Mouse (Mus musculus) C2C12 (cell line): Measurements from ENCODE around the gene Sec61g. TPM values are rescaled to one million over a fixed set of nuclear protein-coding genes. Genes with fewer than 3 reads are reported as not detected.

Source experiments
- H3K27me3 ChIP-seq: one replicate; pipeline ENCODE4 v1.6.1; 2011; ENCODE audit not compliant: control insufficient read depth, insufficient read depth, insufficient read length
- H3K36me3 ChIP-seq: one replicate; pipeline ENCODE4 v1.6.1; 2011; ENCODE audit not compliant: control insufficient read depth, insufficient read depth
- H3K4me3 ChIP-seq: one replicate; pipeline ENCODE4 v1.5.1; 2011; ENCODE audit warnings: mild to moderate bottlenecking, control low read depth; ENCODE audit not compliant: poor library complexity, insufficient read depth, severe bottlenecking
- H3K79me2 ChIP-seq: one replicate; pipeline ENCODE4 v1.6.1; 2011; ENCODE audit not compliant: control insufficient read depth, insufficient read depth
- H3K79me3 ChIP-seq: one replicate; pipeline ENCODE4 v1.6.1; 2011; ENCODE audit warnings: low read depth, control low read depth
- H3ac ChIP-seq: one replicate; pipeline ENCODE3; 2011; ENCODE audit warnings: low read depth; ENCODE audit not compliant: control insufficient read depth, insufficient read length
- CEBPB ChIP-seq: IDR thresholded peaks from one replicate; pipeline ENCODE4 v1.6.1; 2011; ENCODE audit warnings: low read depth, mild to moderate bottlenecking, control low read depth, moderate library complexity
- CTCF ChIP-seq: IDR thresholded peaks from one replicate; pipeline ENCODE4 v1.5.1; 2011; ENCODE audit not compliant: control insufficient read depth, insufficient read depth, insufficient read length
- FOSL1 ChIP-seq: IDR thresholded peaks from one replicate; pipeline ENCODE4 v1.8.0; 2011; ENCODE audit warnings: mild to moderate bottlenecking, low read length; ENCODE audit not compliant: poor library complexity, insufficient read depth, severe bottlenecking
- MAX ChIP-seq: IDR thresholded peaks from one replicate; pipeline ENCODE4 v1.6.1; 2011; ENCODE audit warnings: mild to moderate bottlenecking, control low read depth
- MYOD1 ChIP-seq: IDR thresholded peaks from one replicate; pipeline ENCODE4 v1.6.1; 2011; ENCODE audit warnings: low read depth; ENCODE audit not compliant: control insufficient read depth, insufficient read length
- MYOG ChIP-seq: IDR thresholded peaks from one replicate; pipeline ENCODE4 v1.6.1; 2011; ENCODE audit not compliant: control insufficient read depth, insufficient read length; ENCODE audit errors: extremely low read depth
- USF1 ChIP-seq: IDR thresholded peaks from one replicate; pipeline ENCODE4 v1.6.1; 2011; ENCODE audit warnings: low read depth, mild to moderate bottlenecking, control low read depth, moderate library complexity
- long read RNA-seq, 2 experiments: library from polyadenylated mRNA; unstranded; transcript quantifications; one replicate each; pipeline ENCODE4 v2.0.0; 2019 to 2020
- polyA plus RNA-seq: library from polyadenylated mRNA; unstranded; fragments of >200 nt; fragmentation: generic; extraction: Trizol; gene quantifications from one replicate; pipeline ENCODE4 v1.2.1, GENCODE M21; 2012; ENCODE audit warnings: missing spikeins

Gene Sec61g
- 26.7 TPM for polyA plus RNA-seq
- long read RNA-seq, experiment 1, transcript Sec61g-207 (4 exons, 779 nt): minor isoform, 12 of 259 reads
- long read RNA-seq, experiment 1, transcript Sec61g-202 (4 exons, 691 nt): minor isoform, 8 of 259 reads
- long read RNA-seq, experiment 1, transcript Sec61g-203 (4 exons, 1,862 nt): major isoform, 229 of 259 reads
- long read RNA-seq, experiment 1, partial matches to known transcripts: 1 of 259 reads
- long read RNA-seq, experiment 1, other reads (novel, unspliced or antisense): 9 of 259 reads
- long read RNA-seq, experiment 2, transcript Sec61g-203 (4 exons, 1,862 nt): major isoform, 35 of 39 reads
- long read RNA-seq, experiment 2, partial matches to known transcripts: 0 of 39 reads
- long read RNA-seq, experiment 2, other reads (novel, unspliced or antisense): 0 of 39 reads

DNA sequence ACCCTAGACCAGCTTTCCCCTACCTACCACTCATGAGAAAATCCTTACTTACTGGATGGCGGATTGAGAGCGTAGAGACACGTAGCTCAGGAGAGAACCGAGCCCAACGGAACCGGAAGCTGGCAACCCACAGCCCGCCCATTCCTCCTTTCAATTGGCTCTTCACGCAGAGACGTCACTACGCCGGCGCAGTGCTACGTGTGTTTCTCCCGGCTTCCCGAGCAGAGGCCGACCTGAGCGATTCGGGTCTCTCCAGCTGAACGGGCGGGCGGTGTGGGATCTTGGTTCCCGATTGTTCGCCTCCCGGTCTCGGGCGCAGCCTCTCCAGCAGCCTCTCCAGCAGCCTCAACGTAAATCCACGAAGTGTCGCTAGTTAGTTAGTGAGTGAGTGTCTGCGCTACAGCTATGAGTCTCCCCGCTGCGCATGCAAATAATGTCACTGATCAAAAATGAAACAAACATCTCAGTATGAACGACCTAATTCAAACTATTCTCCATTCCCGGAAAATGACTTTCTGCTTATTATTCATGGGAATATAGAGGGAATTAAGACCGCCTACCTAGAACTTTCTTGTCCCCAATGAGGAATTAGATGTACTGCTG, at the start of gene Sec61g:
Sec61g (minus strand) TSS at position 433 of the 603 bp plus-strand sequence.
- TF ChIP-seq FOSL1 (no peak), CTCF (no peak), MYOG (no peak), MAX (no peak), CEBPB (no peak), USF1 (no peak), MYOD1 (no peak)

DNA sequence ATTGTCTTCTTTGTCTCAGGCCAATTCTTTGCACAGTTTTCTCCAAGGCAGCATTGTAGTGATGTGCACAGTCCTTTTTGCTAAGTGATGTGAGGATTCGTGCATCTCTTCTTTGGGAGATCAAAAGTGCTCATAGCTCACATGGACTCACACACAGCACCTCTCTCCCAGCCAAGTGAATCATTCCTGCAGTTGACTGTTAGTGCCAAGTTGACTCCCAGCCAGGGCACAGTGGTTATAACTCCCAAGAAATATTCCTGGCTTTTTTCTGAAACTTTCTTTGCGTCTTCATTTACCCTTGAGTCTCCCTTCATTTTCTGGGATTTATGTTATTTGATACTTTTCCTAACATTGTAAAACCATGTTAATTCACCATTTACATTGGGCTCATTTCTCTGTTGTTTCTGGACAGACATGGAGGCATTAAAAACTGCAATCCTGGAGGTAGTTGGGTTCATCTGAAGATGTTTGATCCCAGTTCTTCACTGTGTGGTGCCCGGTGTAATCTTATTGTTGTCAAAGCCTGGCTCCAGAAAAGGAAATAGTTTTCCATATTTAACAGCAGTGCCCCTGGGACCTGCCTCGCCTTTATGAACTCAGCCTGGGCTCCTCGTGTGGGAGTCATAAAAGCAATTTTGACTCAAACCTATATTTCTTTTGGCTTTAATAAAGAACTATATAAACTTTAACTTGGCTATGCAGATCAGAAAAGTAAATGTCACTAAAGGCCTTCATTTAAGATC, 38.3 kb upstream of the Sec61g start:
- Histone ChIP-seq H3ac (no peak overlapping the region), H3K79me2 (no peaks in the 10 kb centered on the region), H3K79me3 (no peaks in the 10 kb centered on the region), H3K36me3 (no peaks in the 10 kb centered on the region), H3K27me3 (no peaks in the 10 kb centered on the region), H3K4me3 (no peak overlapping the region)
- TF ChIP-seq MAX (peak; percentile 20), CEBPB (no peak)

More for the DNA sequence above, at the start of gene Sec61g:
- Histone ChIP-seq H3K4me3 (peak within 1 kb of the TSS; percentile 95), H3K79me3 (peaks cover 33% of the 10 kb centered on the region), H3ac (peak within 1 kb of the TSS; percentile 98), H3K36me3 (peaks cover 35% of the 10 kb centered on the region), H3K27me3 (no peaks in the 10 kb centered on the region), H3K79me2 (peaks cover 47% of the 10 kb centered on the region)

DNA sequence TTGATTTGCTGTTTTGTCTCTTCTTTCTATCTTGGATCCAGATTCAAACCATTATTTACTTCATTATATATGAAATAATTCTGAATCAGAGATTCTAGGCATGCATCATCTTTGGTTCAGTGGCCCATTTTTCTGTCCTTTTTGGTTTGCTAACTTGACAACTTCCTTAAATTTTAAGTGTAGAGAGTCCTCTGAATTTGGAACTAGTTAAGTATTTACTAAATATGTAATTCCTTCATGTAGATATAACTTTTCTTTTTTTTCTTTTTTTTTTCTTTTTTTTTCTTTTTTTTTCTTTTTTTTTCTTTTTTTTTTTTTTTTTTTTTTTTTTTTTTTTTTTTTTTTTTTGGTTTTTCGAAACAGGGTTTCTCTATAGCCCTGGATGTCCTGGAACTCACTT, 29.1 kb upstream of the Sec61g start:
- no peak for TF ChIP-seq FOSL1
- Histone ChIP-seq H3ac (no peak overlapping the region), H3K4me3 (no peak overlapping the region), H3K27me3 (no peaks in the 10 kb centered on the region), H3K79me2 (no peaks in the 10 kb centered on the region), H3K79me3 (no peaks in the 10 kb centered on the region), H3K36me3 (no peaks in the 10 kb centered on the region)

DNA sequence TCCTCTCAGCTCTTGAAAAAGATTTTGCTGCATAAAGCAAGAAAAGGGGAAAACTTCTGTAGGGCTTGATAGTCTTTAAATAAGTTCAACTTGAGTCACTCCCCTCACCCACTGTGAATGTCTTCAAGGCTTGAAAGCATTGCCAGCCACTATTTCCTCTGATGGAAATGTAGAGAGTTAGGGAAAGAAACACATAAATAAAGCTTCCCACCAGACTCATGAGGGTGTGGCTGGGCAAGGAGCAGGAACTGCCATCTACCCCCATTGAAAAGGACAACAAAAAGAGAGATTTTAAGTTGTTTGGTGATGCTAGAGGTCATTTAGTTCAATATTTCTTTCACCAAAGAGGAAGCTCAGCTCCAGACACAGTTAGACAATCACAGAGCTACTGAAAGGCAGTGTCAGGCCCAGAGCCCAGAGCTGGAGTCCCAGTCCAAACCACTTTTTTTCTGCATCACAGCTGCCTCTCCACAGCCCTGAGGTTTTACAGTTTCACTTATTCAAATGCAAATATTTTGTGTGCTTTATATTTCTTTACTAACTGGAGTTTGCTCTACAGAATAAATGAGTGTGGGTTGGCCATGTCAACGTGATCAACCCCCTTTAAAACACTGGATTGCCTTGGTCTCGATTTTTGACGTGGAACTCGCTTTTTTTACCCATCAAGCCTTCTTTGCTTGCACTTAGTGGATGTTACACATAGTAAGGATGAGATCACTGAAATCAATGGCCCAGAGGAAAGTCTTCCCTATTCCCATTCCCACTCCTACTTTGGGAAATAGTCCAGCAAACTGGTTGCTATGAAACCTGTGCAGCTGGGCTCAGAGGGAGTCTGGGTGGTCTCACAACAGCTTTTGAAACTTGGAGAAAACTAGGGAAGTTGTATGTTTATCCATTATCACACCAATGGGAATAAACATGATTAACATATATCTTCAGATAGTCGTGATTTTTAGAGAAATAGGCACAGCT, 26.6 kb upstream of the Sec61g start:
- no peaks in the 10 kb centered on the region for H3K79me3 ChIP-seq
- TF ChIP-seq MYOD1 (no peak), CTCF (no peak), MYOG (no peak), MAX (no peak), CEBPB (no peak), FOSL1 (no peak), USF1 (no peak)
- no peak overlapping the region for H3K4me3 ChIP-seq
- H3K79me2 ChIP-seq: no peaks in the 10 kb centered on the region
- no peaks in the 10 kb centered on the region for H3K27me3 ChIP-seq
- H3ac ChIP-seq: no peak overlapping the region
- H3K36me3 ChIP-seq: no peaks in the 10 kb centered on the region

GRCm38 (mm10) chr11:16532877-16533276, 24.6 kb upstream of the Sec61g start:
- H3K79me2 ChIP-seq: no peaks in the 10 kb centered on the region
- no peak overlapping the region for H3K4me3 ChIP-seq
- no peaks in the 10 kb centered on the region for H3K27me3 ChIP-seq
- H3K79me3 ChIP-seq: no peaks in the 10 kb centered on the region
- TF ChIP-seq CEBPB (no peak), FOSL1 (no peak), MAX (no peak), USF1 (no peak), MYOD1 (no peak), CTCF (no peak), MYOG (no peak)
- H3ac ChIP-seq: no peak overlapping the region
- no peaks in the 10 kb centered on the region for H3K36me3 ChIP-seq
